20 mouse cellular contexts compared by ENCODE assay signal in the genomic region with DNA sequence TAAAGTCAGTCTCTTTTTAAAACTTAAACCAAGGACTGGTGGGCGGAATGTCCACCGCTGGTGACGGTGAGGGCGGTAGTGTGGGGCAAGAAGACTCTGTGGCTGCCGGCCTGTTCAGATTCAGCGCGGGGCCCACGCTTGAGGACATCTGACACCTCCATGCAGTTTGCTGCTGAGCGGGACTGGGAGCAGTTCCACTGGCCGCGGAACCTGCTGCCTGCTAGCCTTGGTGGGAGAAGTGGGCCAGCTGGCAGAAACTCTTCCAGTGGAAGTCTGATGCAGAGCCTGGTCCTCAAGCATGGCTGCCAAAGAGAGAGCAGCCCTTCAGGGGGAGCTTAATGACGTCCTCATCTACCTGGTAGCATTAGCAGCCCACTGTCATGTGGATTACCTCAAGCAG.
DNase-seq lines count a peak whose midpoint lies in the region; ATAC-seq lines count a peak whose summit lies in the region.
"Had no signal": no experiment of that assay in that cellular context is flagged by ENCODE, and none has a peak within 500 bp of the region (broad histone marks: within the 10 kb centered on the region; RNA-seq: fewer than 3 reads in every experiment).

No protein-coding gene starts in this region.

- no peak for ATAC-seq in cerebellum, adult (ENCODE audit: insufficient number of reproducible peaks, low FRiP score, low TSS enrichment)
- ATAC-seq: forebrain, embryonic 15.5 days; hindbrain, embryonic 16.5 days; intestine, embryonic 15.5 days; Patski had no signal

- DNase-seq in cerebellum, adult 18-20 months: peak; percentile 22 to 34
- DNase-seq in cerebellum, postnatal 10 days: peak; percentile 74 to 79
- DNase-seq in cerebellum, adult 9-10 months: no peak
- peak; percentile 3 for DNase-seq in embryo, embryonic 10 days (ENCODE audit: low spot score)
- no peak for DNase-seq in embryo, embryonic 9.5 days (ENCODE audit: extremely low spot score)
- peak; percentile 29 to 42 for DNase-seq in cerebellum, postnatal 36 days
- no peak for DNase-seq in spleen, postnatal 10 days (ENCODE audit: low spot score in 2 of 2)
- DNase-seq: adrenal gland, postnatal 14 days; gastrocnemius, adult 2 months; gastrocnemius, postnatal 25 days; heart, adult 18-20 months; heart, postnatal 10 days; heart, postnatal 36 days; kidney, adult 11 months; kidney, adult 8-10 months had no signal

Comparison
In these comparisons a context has a peak if more than half of its experiments do, and no peak if none do; other contexts are left out.
1. DNase-seq: peak in cerebellum, adult 18-20 months (2 of 2), cerebellum, postnatal 10 days (2 of 2), embryo, embryonic 10 days (single experiment) and cerebellum, postnatal 36 days (2 of 2); none in cerebellum, adult 9-10 months (single experiment), embryo, embryonic 9.5 days (single experiment) and spleen, postnatal 10 days (0 of 2).